Mouse (Mus musculus) layer of hippocampus, adult 6 months (tissue): Measurements from ENCODE around the gene Fzd2. TPM values are rescaled to one million over a fixed set of nuclear protein-coding genes. Genes with fewer than 3 reads are reported as not detected.

Source experiments
- long read RNA-seq, 2 experiments: library from polyadenylated mRNA; unstranded; transcript quantifications; one replicate each; pipeline ENCODE4 v2.0.0; 2019 to 2020
- polyA plus RNA-seq: library from polyadenylated mRNA; unstranded; fragments of <200 nt; fragmentation: Nextera tagmentation; gene quantifications from 2 replicates; pipeline ENCODE4 v1.2.3, GENCODE M21; 2021

The Fzd2 gene
- 0.64 and 1.2 TPM in 2 replicates for polyA plus RNA-seq
- long read RNA-seq, experiment 1, partial matches to known transcripts, result 0 of 2 reads
- long read RNA-seq, experiment 1, other reads (novel, unspliced or antisense), result 0 of 2 reads
- long read RNA-seq, experiment 2, partial matches to known transcripts, result 0 of 4 reads
- long read RNA-seq, experiment 2, other reads (novel, unspliced or antisense), result 0 of 4 reads

DNA sequence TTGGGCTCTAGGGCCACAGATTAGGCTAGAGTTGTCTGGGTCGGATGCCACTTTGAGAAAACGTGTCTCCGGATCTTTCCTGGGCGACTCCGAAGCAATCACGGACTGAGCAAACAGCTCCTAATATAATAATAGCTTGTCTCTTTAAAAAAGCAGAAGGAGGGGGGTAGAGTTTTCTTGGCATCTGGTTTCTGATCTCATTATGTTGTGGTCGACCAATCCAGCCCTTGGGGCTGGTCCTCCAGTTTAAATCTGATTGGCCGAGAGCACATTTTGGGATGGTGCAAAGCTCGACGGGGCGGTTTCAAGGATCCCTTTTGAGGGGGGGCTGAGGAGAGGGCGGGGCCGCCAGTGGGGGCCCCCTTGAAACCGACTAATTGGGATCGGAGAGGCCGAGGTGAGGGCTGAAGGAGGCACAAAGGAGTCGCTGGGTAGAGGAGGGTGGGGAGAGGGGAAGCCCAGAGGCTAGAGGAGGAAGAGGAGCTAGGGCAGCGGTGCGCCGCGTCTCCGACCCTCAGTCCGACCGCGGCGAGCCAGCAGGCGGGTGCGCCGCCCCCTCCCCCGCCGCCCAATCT is at the start of gene Fzd2:
TSS of gene Fzd2 (plus strand) at position 387 of the 575 bp plus-strand sequence.

DNA sequence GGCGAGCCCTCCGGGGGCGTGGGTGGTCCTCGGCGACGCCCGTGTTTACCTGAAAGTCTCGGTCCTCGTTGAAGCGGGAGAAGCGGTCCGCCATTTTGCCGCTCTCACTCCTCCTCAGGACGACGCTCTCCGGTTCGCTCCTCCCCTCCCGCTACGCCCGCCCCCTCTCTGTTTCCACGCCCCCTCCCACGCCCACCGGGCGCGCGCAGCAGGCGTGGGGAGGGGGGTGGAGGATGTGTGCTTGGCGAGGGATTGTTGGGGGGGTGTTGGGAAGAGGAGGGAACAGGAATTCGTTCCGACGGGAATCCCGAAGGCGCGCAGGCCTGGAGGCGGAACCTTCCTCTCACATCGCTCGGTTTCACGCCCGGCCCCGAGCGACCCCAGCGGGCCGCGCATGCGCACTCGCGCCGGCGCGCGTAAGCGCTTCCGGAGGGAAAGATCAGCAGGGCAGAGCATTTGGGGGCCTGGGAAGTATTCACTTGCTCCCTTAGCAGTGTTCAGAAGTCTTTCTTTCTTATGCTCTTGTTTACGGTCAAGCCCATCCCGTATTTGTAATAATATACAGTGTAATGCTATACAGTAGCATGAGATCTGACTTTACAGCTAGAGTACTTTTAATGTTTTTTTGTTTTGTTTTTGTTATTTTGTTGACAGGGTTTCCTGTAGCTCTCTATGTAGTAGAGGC is 48.0 kb upstream of the Fzd2 start, which contains the start of gene Gpatch8:
TSS of gene Gpatch8 (minus strand) at position 362 of the 685 bp plus-strand sequence.

DNA sequence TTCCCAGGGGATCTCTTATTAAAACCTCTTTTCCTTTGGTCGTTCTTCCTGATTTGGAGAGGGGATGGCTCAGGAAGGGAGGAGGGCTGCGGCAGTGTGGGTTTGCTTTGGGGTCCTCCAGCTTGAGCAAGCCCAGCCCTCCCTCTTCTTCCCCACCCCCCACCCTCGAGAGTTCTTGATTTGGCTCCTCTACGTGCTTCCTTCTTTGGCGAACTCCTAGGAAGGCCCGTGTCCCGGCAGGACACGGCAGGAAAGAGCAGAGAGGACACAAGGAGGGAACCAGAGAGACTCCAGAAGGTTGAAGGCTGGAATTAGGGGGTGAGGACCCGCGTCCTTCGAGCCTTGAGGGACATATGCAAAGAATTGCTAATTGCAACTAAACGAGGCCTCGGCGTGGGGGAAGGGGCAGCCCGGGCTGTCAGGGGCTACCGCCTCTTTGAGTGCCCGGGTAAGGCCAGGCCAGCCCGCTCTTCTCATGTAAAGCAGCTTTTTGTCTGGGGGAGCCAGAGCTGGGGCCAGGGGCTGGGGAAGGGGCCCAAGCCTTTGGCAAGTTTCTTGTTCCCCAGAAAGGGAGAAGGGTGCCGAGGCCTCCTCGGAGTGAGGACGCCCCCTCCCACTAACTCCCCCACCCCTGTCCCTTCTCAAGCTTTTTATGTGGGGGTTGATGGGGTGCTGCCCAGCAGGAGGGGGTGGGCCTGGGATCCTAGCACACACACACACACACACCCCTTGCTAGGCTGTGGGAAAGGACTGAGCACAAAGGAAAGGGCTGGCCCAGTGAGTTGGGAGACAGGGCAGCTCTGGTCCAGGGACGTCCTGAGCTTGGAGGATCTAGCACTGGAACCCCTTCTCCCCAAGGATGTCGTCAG is 24.8 kb upstream of the Fzd2 start, which contains the start of gene Gm11627:
TSS of gene Gm11627 (minus strand) at position 297 of the 869 bp plus-strand sequence.

Other genes starting within 250 kb of the Fzd2 start
- not detected in 2 replicates for gene Slc4a1, start 238.2 kb upstream of the Fzd2 start, polyA plus RNA-seq
- 43.5 and 51.4 TPM in 2 replicates for gene Rundc3a, start 211.0 kb upstream of the Fzd2 start, polyA plus RNA-seq
- gene Slc25a39, start 196.4 kb upstream of the Fzd2 start, polyA plus RNA-seq, result 150 and 172 TPM in 2 replicates
- gene Grn, start 174.1 kb upstream of the Fzd2 start, polyA plus RNA-seq, result 48.7 and 49.4 TPM in 2 replicates
- gene Fam171a2, start 156.7 kb upstream of the Fzd2 start, polyA plus RNA-seq, result 1.1 and 2.2 TPM in 2 replicates
- gene Itga2b, start 134.3 kb upstream of the Fzd2 start, polyA plus RNA-seq, result 3.1 and 3.8 TPM in 2 replicates
- 25.4 and 27.5 TPM in 2 replicates for gene Gpatch8, start 48.0 kb upstream of the Fzd2 start, polyA plus RNA-seq
- gene Gm11627, start 24.9 kb upstream of the Fzd2 start, polyA plus RNA-seq, result 4.4 and 8.1 TPM in 2 replicates
- 0.04 and 0.06 TPM in 2 replicates for gene Meioc, start 59.3 kb downstream of the Fzd2 start, polyA plus RNA-seq
- gene Ccdc43, start 93.4 kb downstream of the Fzd2 start, polyA plus RNA-seq, result 36.4 and 37.0 TPM in 2 replicates
- gene Adam11, start 157.0 kb downstream of the Fzd2 start, polyA plus RNA-seq, result 28.1 and 30.5 TPM in 2 replicates
- 0.64 and 1.4 TPM in 2 replicates for gene Gjc1, start 215.3 kb downstream of the Fzd2 start, polyA plus RNA-seq
- 9.8 and 13.4 TPM in 2 replicates for gene Higd1b, start 231.5 kb downstream of the Fzd2 start, polyA plus RNA-seq